ENCODE assay signal across 12 mouse cellular contexts in genomic region chr7:99236888-99237660, GRCm38 (mm10). TPM values are rescaled to one million over a fixed set of nuclear protein-coding genes. Genes with fewer than 3 reads are reported as not detected.
DNase-seq lines count a peak whose midpoint lies in the region; ATAC-seq and TF ChIP-seq lines count a peak whose summit lies in the region.
"Had no signal": no experiment of that assay in that cellular context is flagged by ENCODE, and none has a peak within 500 bp of the region (broad histone marks: within the 10 kb centered on the region; RNA-seq: fewer than 3 reads in every experiment).

No protein-coding gene starts in this region.

- TF ChIP-seq CTCF in kidney, adult 2 months (conservative IDR thresholded peaks at IDR 0.05; ENCODE audit: insufficient read depth, insufficient read length, low read depth, low read length): no peak
- TF ChIP-seq CTCF in liver, postnatal 0 days (IDR thresholded peaks at IDR 0.05; ENCODE audit: low read depth): no peak

- H3K36me3 ChIP-seq in kidney, adult 2 months (ENCODE audit: control insufficient read depth, insufficient read depth, low read length): no peaks in the 10 kb centered on the region
- no peaks in the 10 kb centered on the region for H3K36me3 ChIP-seq in kidney, embryonic 16.5 days (ENCODE audit: insufficient read depth, low read length)
- H3K36me3 ChIP-seq in intestine, embryonic 15.5 days: no peaks in the 10 kb centered on the region
- H3K36me3 ChIP-seq in liver, postnatal 0 days (replicated peaks; ENCODE audit: insufficient read depth, low read length): no peaks in the 10 kb centered on the region; the same call in 1 of the 2 replicates
- H3K36me3 ChIP-seq: lung, embryonic 15.5 days had no signal

- H3K9ac ChIP-seq in kidney, embryonic 16.5 days (replicated peaks; ENCODE audit: low read length): no peak overlapping the region
- H3K9ac ChIP-seq in intestine, embryonic 15.5 days: peak overlapping the region; percentile 36; the same call in 1 of the 2 replicates
- H3K9ac ChIP-seq in liver, postnatal 0 days (replicated peaks): no peak overlapping the region
- H3K9ac ChIP-seq: lung, embryonic 15.5 days had no signal

- no peak for TF ChIP-seq POLR2A in kidney, adult 2 months (IDR thresholded peaks at IDR 0.05; ENCODE audit: low read depth, low read length)

- no peak overlapping the region for H3K4me2 ChIP-seq in kidney, embryonic 16.5 days (replicated peaks; ENCODE audit: low read depth, low read length)
- peak overlapping the region; percentile 57 for H3K4me2 ChIP-seq in intestine, embryonic 15.5 days (replicated peaks)
- H3K4me2 ChIP-seq in liver, postnatal 0 days (ENCODE audit: low read depth, low read length): peak overlapping the region; percentile 71; the same call in 1 of the 2 replicates

- no peak for TF ChIP-seq EP300 in liver, postnatal 0 days (IDR thresholded peaks at IDR 0.05; ENCODE audit: low read depth)

- no peaks in the 10 kb centered on the region for H3K4me1 ChIP-seq in kidney, adult 2 months (ENCODE audit: control insufficient read depth, insufficient read depth, low read length)
- H3K4me1 ChIP-seq in kidney, embryonic 16.5 days (ENCODE audit: insufficient read depth, low read length): peaks cover 14% of the 10 kb centered on the region
- 0 out of 2 replicates have a peak, but pooled peaks cover 14% of the 10 kb centered on the region for H3K4me1 ChIP-seq in intestine, embryonic 15.5 days (replicated peaks)
- H3K4me1 ChIP-seq in liver, postnatal 0 days (ENCODE audit: insufficient read depth): peaks cover 31% of the 10 kb centered on the region

- ATAC-seq in kidney, embryonic 16.5 days (ENCODE audit: low FRiP score, low TSS enrichment): no peak
- ATAC-seq in intestine, embryonic 15.5 days: no peak
- ATAC-seq in liver, postnatal 0 days: no peak
- ATAC-seq: hindbrain, postnatal 0 days had no signal

- WGBS in kidney, adult 2 months: 61% methylated on average over 8 of the region's 8 CpGs
- WGBS in kidney, embryonic 16.5 days: 38% methylated on average over 8 of the region's 8 CpGs
- WGBS in intestine, embryonic 15.5 days: 44% methylated on average over 8 of the region's 8 CpGs
- WGBS in liver, postnatal 0 days (ENCODE audit: insufficient replicate concordance): 46% methylated on average over 8 of the region's 8 CpGs

- H3K4me3 ChIP-seq in kidney, adult 2 months (ENCODE audit: insufficient read depth, low read depth, low read length): no peak overlapping the region
- H3K4me3 ChIP-seq in kidney, embryonic 16.5 days (ENCODE audit: low read length): no peak overlapping the region
- H3K4me3 ChIP-seq in intestine, embryonic 15.5 days (replicated peaks): peak overlapping the region; percentile 38
- H3K4me3 ChIP-seq in liver, postnatal 0 days (ENCODE audit: low read depth, low read length): no peak overlapping the region
- H3K4me3 ChIP-seq: lung, embryonic 15.5 days had no signal

- DNase-seq in kidney, adult 2 months: peak; percentile 58
- peak; percentile 37 for DNase-seq in ZHBTc4 (ENCODE audit: low read depth, low spot score)
- DNase-seq in liver, postnatal 0 days: no peak
- no peak for DNase-seq in gastrocnemius, adult 8-10 months (ENCODE audit: low spot score in 2 of 2)
- no peak for DNase-seq in lung, adult 18-20 months
- DNase-seq: thymus, postnatal 36 days had no signal

- H3K27me3 ChIP-seq in kidney, adult 2 months (replicated peaks; ENCODE audit: control insufficient read depth, insufficient read depth, low read length): no peaks in the 10 kb centered on the region
- no peaks in the 10 kb centered on the region for H3K27me3 ChIP-seq in kidney, embryonic 16.5 days (ENCODE audit: insufficient read depth, low read length)
- H3K27me3 ChIP-seq in intestine, embryonic 15.5 days (replicated peaks): no peaks in the 10 kb centered on the region
- no peaks in the 10 kb centered on the region; the same call in 1 of the 2 replicates for H3K27me3 ChIP-seq in liver, postnatal 0 days (ENCODE audit: insufficient read depth, low read length)

- no peak overlapping the region for H3K27ac ChIP-seq in kidney, adult 2 months (ENCODE audit: insufficient read depth, low read depth, low read length)
- H3K27ac ChIP-seq in kidney, embryonic 16.5 days (ENCODE audit: low read length): no peak overlapping the region
- no peak overlapping the region for H3K27ac ChIP-seq in intestine, embryonic 15.5 days
- H3K27ac ChIP-seq in liver, postnatal 0 days (ENCODE audit: low read depth): no peak overlapping the region
- H3K27ac ChIP-seq: hindbrain, postnatal 0 days; lung, embryonic 15.5 days had no signal

- H3K9me3 ChIP-seq in kidney, embryonic 16.5 days (ENCODE audit: low read length): no peaks in the 10 kb centered on the region
- H3K9me3 ChIP-seq in intestine, embryonic 15.5 days: no peaks in the 10 kb centered on the region
- no peaks in the 10 kb centered on the region for H3K9me3 ChIP-seq in liver, postnatal 0 days (ENCODE audit: low read length)
- H3K9me3 ChIP-seq: lung, embryonic 15.5 days had no signal

RNA-seq across cellular contexts. Expression of gene Mogat2, which starts 1.3 kb away (rescaled TPM):
- polyA plus RNA-seq in kidney, adult 2 months (2012; rRNA removed): 29.6 and 29.7 TPM in 2 replicates
- 12.2 and 14.9 TPM in 2 replicates for polyA plus RNA-seq in kidney, embryonic 16.5 days (2015; fragmentation: Nextera tagmentation; extraction: Ambion mirVana)
- 120 and 142 TPM in 2 replicates for polyA plus RNA-seq in intestine, embryonic 15.5 days (2015; fragmentation: Nextera tagmentation; extraction: Ambion mirVana)
- polyA plus RNA-seq in liver, postnatal 0 days (2015; fragmentation: Nextera tagmentation; extraction: Ambion mirVana): 3.9 and 4.0 TPM in 2 replicates
- not detected for total RNA-seq in gastrocnemius, adult 8-10 months (2022)
- total RNA-seq: heart, adult 8-10 months; layer of hippocampus, postnatal 25 days had no signal

RNA-seq across cellular contexts. Expression of gene Map6, which starts 30.2 kb away (rescaled TPM):
- 1.8 and 2.4 TPM in 2 replicates for polyA plus RNA-seq in kidney, adult 2 months (2012; rRNA removed)
- 1.7 and 2.1 TPM in 2 replicates for polyA plus RNA-seq in kidney, embryonic 16.5 days (2015; fragmentation: Nextera tagmentation; extraction: Ambion mirVana)
- polyA plus RNA-seq in intestine, embryonic 15.5 days (2015; fragmentation: Nextera tagmentation; extraction: Ambion mirVana): 6.1 and 6.8 TPM in 2 replicates
- 0.06 TPM in 2 replicates for polyA plus RNA-seq in liver, postnatal 0 days (2015; fragmentation: Nextera tagmentation; extraction: Ambion mirVana)
- 1 to 10 TPM; 1.5 to 2.8 (median 2.1) TPM for total RNA-seq in gastrocnemius, adult 8-10 months (2022)

RNA-seq across cellular contexts. Expression of gene Dgat2, which starts 54.6 kb away (rescaled TPM):
- 286 and 363 TPM in 2 replicates for polyA plus RNA-seq in kidney, adult 2 months (2012; rRNA removed)
- polyA plus RNA-seq in kidney, embryonic 16.5 days (2015; fragmentation: Nextera tagmentation; extraction: Ambion mirVana): 41.6 and 43.4 TPM in 2 replicates
- polyA plus RNA-seq in intestine, embryonic 15.5 days (2015; fragmentation: Nextera tagmentation; extraction: Ambion mirVana): 176 and 204 TPM in 2 replicates
- 226 and 249 TPM in 2 replicates for polyA plus RNA-seq in liver, postnatal 0 days (2015; fragmentation: Nextera tagmentation; extraction: Ambion mirVana)
- 10 to 100 TPM; 33.2 to 62.2 (median 41.4) TPM for total RNA-seq in gastrocnemius, adult 8-10 months (2022)

Comparison
In these comparisons a context has a peak if more than half of its experiments do, and no peak if none do; other contexts are left out.
1. DNase-seq: peak in kidney, adult 2 months (single experiment) and ZHBTc4 (single experiment); none in liver, postnatal 0 days (single experiment), gastrocnemius, adult 8-10 months (0 of 2) and lung, adult 18-20 months (0 of 2).